Comparison of ENCODE assay signal across 30 mouse cellular contexts in the genomic region with DNA sequence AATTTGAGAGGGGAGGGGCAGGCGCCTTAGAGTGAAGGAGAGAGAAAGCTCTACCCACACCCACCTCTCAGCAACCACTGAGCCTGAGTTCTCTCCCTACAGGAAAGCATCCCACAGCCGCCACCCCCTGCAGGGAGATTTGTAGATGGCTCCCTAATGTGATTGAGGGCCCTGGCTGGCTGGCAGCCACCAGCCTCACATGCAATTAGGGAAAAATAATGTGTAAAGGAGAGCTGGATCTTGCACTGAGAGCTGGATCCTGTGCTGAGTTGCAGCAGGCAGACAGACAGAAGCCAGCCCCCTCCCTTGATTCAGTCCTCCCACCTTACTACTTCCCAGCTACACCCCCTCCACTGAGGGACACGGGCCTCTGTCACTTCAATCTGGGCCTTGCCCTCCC.
DNase-seq lines count a peak whose midpoint lies in the region; ATAC-seq lines count a peak whose summit lies in the region.
"Had no signal": no experiment of that assay in that cellular context is flagged by ENCODE, and none has a peak within 500 bp of the region (broad histone marks: within the 10 kb centered on the region; RNA-seq: fewer than 3 reads in every experiment).

No protein-coding gene starts in this region.

- peaks cover 33% of the 10 kb centered on the region for H3K27me3 ChIP-seq in hindbrain, embryonic 12.5 days
- H3K27me3 ChIP-seq in hindbrain, embryonic 10.5 days (ENCODE audit: insufficient read depth, poor library complexity, severe bottlenecking), result peaks cover 97% of the 10 kb centered on the region
- H3K27me3 ChIP-seq in neural tube, embryonic 13.5 days, result peaks cover 9% of the 10 kb centered on the region
- no peaks in the 10 kb centered on the region for H3K27me3 ChIP-seq in neural tube, embryonic 14.5 days (ENCODE audit: control insufficient read depth, insufficient read depth, low read length)

- no peak for DNase-seq in hindbrain, embryonic 10.5 days (ENCODE audit: low spot score)
- no peak for DNase-seq in neural tube, embryonic 10.5 days (ENCODE audit: extremely low spot score, low spot score)
- DNase-seq in ZHBTc4 (ENCODE audit: low read depth, low spot score), result peak; percentile 21
- DNase-seq in kidney, postnatal 10 days, result no peak
- DNase-seq: adrenal gland, postnatal 25 days; cerebellum, adult 8-10 months; cerebellum, postnatal 36 days; gastrocnemius, adult 2 months; gastrocnemius, postnatal 36 days; heart, adult 18-20 months; heart, postnatal 36 days; kidney, adult 18-20 months; kidney, postnatal 36 days; right cerebral cortex, postnatal 4 days; thymus, adult 18-20 months; thymus, postnatal 25 days had no signal

- no peak overlapping the region for H3K4me3 ChIP-seq in hindbrain, embryonic 12.5 days
- H3K4me3 ChIP-seq in hindbrain, embryonic 10.5 days, result no peak overlapping the region
- no peak overlapping the region for H3K4me3 ChIP-seq in neural tube, embryonic 13.5 days
- no peak overlapping the region for H3K4me3 ChIP-seq in neural tube, embryonic 14.5 days (ENCODE audit: low read depth, low read length)
- H3K4me3 ChIP-seq: gastrocnemius, adult 2 months; hindbrain, embryonic 15.5 days; kidney, embryonic 15.5 days; layer of hippocampus, adult 2 months; limb, embryonic 13.5 days; midbrain, embryonic 13.5 days had no signal

- no peaks in the 10 kb centered on the region for H3K9me3 ChIP-seq in hindbrain, embryonic 12.5 days (replicated peaks)
- no peaks in the 10 kb centered on the region for H3K9me3 ChIP-seq in hindbrain, embryonic 10.5 days
- H3K9me3 ChIP-seq in neural tube, embryonic 13.5 days, result no peaks in the 10 kb centered on the region
- no peaks in the 10 kb centered on the region for H3K9me3 ChIP-seq in neural tube, embryonic 14.5 days (ENCODE audit: control insufficient read depth, low read length)
- H3K9me3 ChIP-seq: hindbrain, embryonic 15.5 days; kidney, embryonic 15.5 days; limb, embryonic 13.5 days; midbrain, embryonic 13.5 days had no signal

- H3K36me3 ChIP-seq in hindbrain, embryonic 12.5 days, result no peaks in the 10 kb centered on the region
- no peaks in the 10 kb centered on the region for H3K36me3 ChIP-seq in hindbrain, embryonic 10.5 days
- no peaks in the 10 kb centered on the region for H3K36me3 ChIP-seq in neural tube, embryonic 13.5 days
- no peaks in the 10 kb centered on the region for H3K36me3 ChIP-seq in neural tube, embryonic 14.5 days (ENCODE audit: control insufficient read depth, insufficient read depth, low read length)
- H3K36me3 ChIP-seq: hindbrain, embryonic 15.5 days; kidney, embryonic 15.5 days; limb, embryonic 13.5 days; midbrain, embryonic 13.5 days had no signal

- no peak overlapping the region for H3K27ac ChIP-seq in hindbrain, embryonic 12.5 days
- H3K27ac ChIP-seq in hindbrain, embryonic 10.5 days, result no peak overlapping the region
- no peak overlapping the region for H3K27ac ChIP-seq in neural tube, embryonic 13.5 days (replicated peaks)
- H3K27ac ChIP-seq in neural tube, embryonic 14.5 days (ENCODE audit: low read depth, low read length), result no peak overlapping the region
- H3K27ac ChIP-seq: gastrocnemius, adult 2 months; hindbrain, embryonic 15.5 days; kidney, embryonic 15.5 days; layer of hippocampus, adult 2 months; limb, embryonic 13.5 days; macrophage; midbrain, embryonic 13.5 days; stomach, postnatal 0 days had no signal

- peak; percentile 19; the same call in 1 of the 2 replicates for ATAC-seq in hindbrain, embryonic 12.5 days (ENCODE audit: low FRiP score)
- ATAC-seq in neural tube, embryonic 13.5 days (ENCODE audit: low read depth), result peak; percentile 50
- peak; percentile 45; the same call in 1 of the 2 replicates for ATAC-seq in neural tube, embryonic 14.5 days (ENCODE audit: low read depth)
- ATAC-seq: CD4-positive, CD25-positive, alpha-beta regulatory T cell, adult 4 months; lung, postnatal 0 days; midbrain, embryonic 13.5 days had no signal

- 0 out of 2 replicates have a peak, but pooled peaks cover 2% of the 10 kb centered on the region for H3K4me1 ChIP-seq in hindbrain, embryonic 12.5 days
- peaks cover 6% of the 10 kb centered on the region; the same call in 1 of the 2 replicates for H3K4me1 ChIP-seq in hindbrain, embryonic 10.5 days (replicated peaks)
- peaks cover 11% of the 10 kb centered on the region; the same call in 1 of the 2 replicates for H3K4me1 ChIP-seq in neural tube, embryonic 13.5 days (replicated peaks)
- H3K4me1 ChIP-seq in neural tube, embryonic 14.5 days (ENCODE audit: control insufficient read depth, insufficient read depth, low read length), result no peaks in the 10 kb centered on the region
- H3K4me1 ChIP-seq: hindbrain, embryonic 15.5 days had no signal

- 32% methylated on average over 3 of the region's 3 CpGs for WGBS in hindbrain, embryonic 12.5 days
- WGBS in hindbrain, embryonic 10.5 days, result 48% methylated on average over 3 of the region's 3 CpGs
- WGBS in neural tube, embryonic 13.5 days, result 45% methylated on average over 3 of the region's 3 CpGs
- WGBS in neural tube, embryonic 14.5 days, result 38% methylated on average over 3 of the region's 3 CpGs

- H3K4me2 ChIP-seq in hindbrain, embryonic 12.5 days (replicated peaks), result no peak overlapping the region
- H3K4me2 ChIP-seq in neural tube, embryonic 13.5 days, result no peak overlapping the region
- H3K4me2 ChIP-seq in neural tube, embryonic 14.5 days (ENCODE audit: low read depth, low read length), result no peak overlapping the region
- H3K4me2 ChIP-seq: heart, embryonic 11.5 days; hindbrain, embryonic 15.5 days; kidney, embryonic 15.5 days; limb, embryonic 13.5 days; liver, embryonic 11.5 days; midbrain, embryonic 13.5 days had no signal

- H3K9ac ChIP-seq in hindbrain, embryonic 12.5 days, result no peak overlapping the region
- H3K9ac ChIP-seq in neural tube, embryonic 13.5 days, result no peak overlapping the region
- H3K9ac ChIP-seq in neural tube, embryonic 14.5 days (replicated peaks; ENCODE audit: low read depth, low read length), result no peak overlapping the region
- H3K9ac ChIP-seq: hindbrain, embryonic 15.5 days; kidney, embryonic 15.5 days; limb, embryonic 13.5 days; midbrain, embryonic 13.5 days had no signal
